Mouse (Mus musculus) liver, embryonic 14.5 days (tissue): Measurements from ENCODE around the gene Prkar1a.

Experiments used
- CTCF ChIP-seq: IDR thresholded peaks from 2 replicates; pipeline ENCODE4 v1.5.1; 2016; ENCODE audit warnings: antibody characterized with exemption, low read depth, control low read depth
- EP300 ChIP-seq: IDR thresholded peaks from 2 replicates; pipeline ENCODE4 v1.6.1; 2016; ENCODE audit warnings: antibody characterized with exemption, low read depth

GRCm38 (mm10) chr11:109650788-109651565 lies 1.8 kb downstream of the Prkar1a start:
- no peak for TF ChIP-seq CTCF
- no peak for TF ChIP-seq EP300
